Mouse (Mus musculus): ENCODE results near the gene Swi5.

The Swi5 gene

DNA sequence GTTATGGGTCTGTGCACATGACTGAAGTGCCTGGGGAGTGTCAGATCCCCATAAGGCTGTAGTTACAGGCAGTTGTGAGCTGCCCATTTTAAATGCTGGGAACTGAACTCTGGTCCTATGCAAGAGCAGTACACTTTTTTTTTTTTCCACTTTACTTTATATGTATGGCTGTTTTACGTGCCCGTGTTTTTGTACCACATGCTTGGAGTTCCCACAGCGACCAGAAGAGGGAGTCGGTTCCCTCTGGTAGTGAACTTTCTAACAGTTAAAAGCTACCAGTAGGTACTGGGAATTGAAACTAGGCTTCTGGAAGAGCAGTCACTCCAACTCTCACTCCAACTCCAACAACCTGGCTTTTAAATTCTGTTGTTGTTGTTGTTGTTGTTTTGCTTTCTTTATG lies 27.2 kb downstream of the Swi5 start:
- no peak for DNase-seq (ENCODE audit: low spot score in 2 of 2)

DNA sequence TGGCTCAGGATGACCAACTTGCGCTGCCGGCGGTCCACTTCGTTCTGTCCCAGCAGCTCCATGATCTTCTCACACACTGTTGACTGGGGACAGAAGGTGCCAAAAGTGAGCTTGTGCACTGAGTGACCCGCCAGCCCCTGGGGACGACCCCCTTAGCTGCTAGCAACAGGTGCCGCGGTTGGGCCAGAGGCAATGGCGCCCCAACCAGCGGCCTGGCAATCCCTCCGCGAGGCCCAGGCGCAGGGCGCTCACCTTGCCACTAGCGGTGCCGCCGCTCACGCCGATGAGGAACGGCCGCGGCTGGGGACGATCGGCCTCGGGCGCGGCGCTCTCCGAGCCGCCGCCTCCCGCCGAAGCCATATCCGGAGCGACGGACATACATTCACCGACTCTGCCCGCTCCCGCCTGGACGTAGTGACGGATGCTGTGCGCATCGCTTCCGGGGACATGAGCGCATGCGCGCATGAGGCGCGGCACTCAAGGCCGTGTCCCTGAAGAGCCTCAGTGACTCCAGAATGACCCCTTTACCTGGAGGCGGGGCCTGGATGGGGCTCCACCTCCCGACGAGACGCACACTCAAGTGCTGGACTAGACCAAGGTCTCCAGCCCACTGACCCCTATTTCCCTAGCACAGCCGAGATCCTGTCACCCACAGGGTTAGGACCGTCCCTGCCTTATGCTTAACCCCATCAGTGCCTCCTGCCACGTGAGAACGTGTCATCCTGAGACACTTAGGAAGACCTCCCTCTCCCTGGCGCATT lies 28.0 kb downstream of the Swi5 start, which contains the start of gene Uck1:
Gene Uck1, minus strand, starts transcription at position 503 of the 761 bp plus-strand sequence.
- DNase-seq (ENCODE audit: low spot score in 2 of 2), result peak; percentile 85 to 87

DNA sequence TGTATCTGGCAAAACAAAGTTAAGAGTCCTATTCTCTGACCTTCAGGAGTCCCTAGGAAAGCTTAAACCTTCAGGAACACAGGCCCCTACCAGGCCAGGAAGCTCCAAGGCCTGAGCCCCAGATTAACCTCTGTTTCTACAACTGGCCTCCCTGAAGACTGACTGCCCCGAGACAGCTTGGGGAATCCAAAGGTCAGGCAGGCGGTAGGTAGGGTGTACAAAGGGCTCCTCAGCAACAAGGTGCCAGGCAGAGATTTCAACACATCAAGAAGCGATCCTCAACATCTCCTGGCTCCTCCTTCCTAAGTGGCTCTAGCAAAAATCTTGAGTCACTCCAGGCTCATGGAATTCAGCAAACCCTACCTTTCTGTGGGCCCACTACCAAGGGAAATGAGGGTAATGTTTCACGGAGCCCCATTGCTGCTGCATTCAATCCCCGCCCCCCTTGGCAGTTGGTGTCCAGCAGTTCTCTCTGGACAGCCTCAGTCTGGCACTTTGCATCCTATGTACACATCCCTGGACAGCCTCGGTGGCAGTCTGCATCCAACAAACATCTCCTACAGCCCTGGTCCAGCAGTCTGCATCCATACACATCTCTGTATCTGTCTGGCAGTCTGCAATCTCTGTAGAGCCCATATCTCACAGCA lies 28.9 kb downstream of the Swi5 start:
- no peak for DNase-seq (ENCODE audit: low spot score in 2 of 2)

DNA sequence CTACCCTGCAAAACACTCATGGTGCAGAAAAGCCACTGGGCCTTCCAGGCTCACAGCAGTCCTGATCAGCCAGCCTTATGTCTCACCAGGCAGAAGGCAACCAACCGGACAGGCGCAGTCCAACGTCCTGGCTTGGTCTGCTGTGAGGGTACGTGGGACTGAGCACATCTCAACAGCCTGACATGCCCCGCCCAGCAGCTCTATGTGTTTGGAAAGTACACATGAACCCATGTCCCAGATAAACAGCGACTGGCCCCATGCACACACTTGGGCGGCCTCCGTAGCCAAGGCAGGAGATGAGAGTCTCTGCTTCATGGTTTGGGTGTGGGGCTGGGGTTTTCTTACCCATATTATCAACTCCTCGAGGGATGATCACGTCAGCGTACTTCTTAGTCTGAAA lies 31.6 kb downstream of the Swi5 start:
- no peak for DNase-seq (ENCODE audit: low spot score in 2 of 2)

DNA sequence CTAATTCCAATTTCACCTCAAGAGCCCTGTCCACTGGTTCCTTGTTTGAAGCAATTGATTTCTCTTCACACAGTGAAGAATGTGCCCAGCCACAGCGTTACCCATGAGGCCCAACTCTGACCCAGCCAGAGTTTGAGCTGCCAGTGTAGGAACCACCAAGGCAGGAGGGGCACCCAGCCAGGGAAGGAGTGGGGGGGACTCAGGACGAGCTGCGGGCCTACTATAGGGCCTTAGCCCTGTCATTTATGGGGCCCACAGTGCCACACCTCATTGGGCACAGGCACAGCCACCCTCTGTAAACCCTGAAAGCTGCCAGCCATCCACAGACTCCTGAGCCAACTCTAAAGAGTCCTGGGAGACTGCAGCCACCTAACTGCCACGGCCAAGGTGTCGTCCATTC lies 33.3 kb downstream of the Swi5 start:
- no peak for DNase-seq (ENCODE audit: low spot score in 2 of 2)

DNA sequence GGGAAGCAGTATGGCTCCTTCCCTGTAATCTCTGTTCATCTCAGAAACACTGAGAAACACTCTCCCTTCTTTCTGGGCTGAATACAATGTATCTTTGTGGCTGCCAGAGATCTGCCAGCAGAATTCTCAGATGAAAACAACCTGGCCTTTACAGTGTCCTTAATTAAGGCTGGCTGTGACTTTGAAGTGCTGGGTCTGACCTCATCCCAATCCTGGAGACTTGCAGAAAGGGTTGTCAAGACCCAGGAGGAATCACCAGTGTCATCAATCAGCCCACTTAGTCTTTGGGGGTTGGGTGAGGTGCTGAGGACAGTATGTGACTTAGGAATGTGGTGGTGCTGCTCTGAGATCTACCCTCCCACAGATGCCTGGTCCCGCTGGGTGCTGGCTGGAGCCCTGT lies 34.5 kb downstream of the Swi5 start:
- DNase-seq (ENCODE audit: low spot score in 2 of 2), result no peak

DNA sequence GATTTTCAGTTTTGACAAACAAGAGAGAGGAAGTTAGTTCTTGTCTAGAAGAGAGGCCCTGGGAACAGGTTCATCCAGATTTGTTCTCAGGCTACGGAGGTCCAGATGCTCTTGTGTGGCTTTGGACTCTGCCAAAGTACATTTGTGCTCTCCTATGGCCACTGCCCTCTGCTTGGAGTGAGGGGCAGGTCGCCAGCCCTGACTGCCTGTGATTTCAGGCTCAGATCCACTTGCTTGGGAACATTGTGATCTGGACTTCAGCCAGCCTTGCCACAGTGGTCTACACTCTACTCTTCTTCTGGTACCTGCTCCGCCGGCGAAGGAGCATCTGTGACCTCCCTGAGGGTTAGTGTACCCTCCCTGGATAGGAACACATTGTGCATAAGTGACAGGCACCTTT lies 35.2 kb downstream of the Swi5 start:
- DNase-seq (ENCODE audit: low spot score in 2 of 2), result no peak

DNA sequence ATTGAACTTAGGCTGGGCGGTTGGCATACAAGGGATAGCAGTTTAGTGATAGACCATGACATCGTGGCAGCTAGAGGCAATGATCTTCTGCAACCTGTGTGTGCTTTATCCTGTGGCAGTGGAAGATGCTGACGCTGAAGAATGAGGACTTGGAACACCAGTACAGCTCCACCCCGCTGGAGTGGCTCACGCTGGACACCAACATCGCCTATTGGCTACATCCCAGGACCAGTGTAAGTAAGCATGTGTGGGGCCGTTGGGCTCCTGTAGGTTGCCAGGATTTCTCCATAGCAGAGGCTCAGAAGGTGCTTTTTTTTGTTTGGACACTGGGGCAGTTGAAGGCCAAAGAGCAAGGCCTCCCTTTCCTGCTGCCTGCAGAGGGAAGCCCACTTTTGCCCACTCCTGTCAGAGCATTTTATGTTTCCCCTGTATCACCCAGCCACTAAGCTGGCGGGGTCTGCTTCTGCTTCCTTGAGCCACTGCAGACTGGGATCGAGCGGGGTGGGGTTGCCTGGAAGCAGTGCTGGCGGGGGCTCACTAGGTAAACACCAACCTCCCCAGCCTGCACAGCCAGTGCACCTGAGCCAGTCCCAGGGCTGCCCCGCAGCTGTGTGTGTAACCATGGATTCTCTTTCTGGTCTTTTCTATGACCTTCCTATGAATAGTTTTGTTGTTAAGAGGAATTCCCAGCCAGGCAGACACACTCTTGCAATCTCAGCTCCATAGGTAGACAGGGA lies 35.9 kb downstream of the Swi5 start:
- no peak for DNase-seq (ENCODE audit: low spot score in 2 of 2)

GRCm38 (mm10) chr2:32248377-32249361 lies 39.2 kb downstream of the Swi5 start:
- no peak for DNase-seq (ENCODE audit: low spot score in 2 of 2)

DNA sequence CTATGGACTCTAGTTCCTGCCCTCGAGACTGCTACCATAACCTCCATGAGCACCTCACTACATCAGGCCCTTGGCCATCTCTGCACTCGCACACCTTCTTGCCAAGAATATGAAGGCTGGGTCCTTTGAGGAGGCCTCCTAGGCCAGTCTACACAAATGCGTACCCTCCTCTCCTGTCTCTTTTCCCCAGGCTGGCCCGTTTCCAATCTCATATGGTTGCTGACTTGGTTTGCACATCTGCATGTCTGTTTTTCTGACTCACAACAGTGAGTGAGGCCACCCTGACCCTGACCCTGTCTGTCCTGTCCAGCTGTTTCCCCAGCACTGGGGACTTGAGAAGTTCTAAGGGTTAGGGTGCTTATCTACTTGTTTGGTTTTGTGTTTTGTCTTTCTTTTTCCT lies 41.1 kb downstream of the Swi5 start:
- DNase-seq (ENCODE audit: low spot score in 2 of 2), result no peak

GRCm38 (mm10) chr2:32242986-32243385 lies 44.9 kb downstream of the Swi5 start:
- no peak for DNase-seq (ENCODE audit: low spot score in 2 of 2)

GRCm38 (mm10) chr2:32240591-32240990 lies 47.3 kb downstream of the Swi5 start:
- no peak for DNase-seq (ENCODE audit: low spot score in 2 of 2)

GRCm38 (mm10) chr2:32238708-32239435 lies 49.0 kb downstream of the Swi5 start:
- no peak for DNase-seq (ENCODE audit: low spot score in 2 of 2)

- no peak for DNase-seq (ENCODE audit: low spot score in 2 of 2)
Observed at GRCm38 (mm10) chr2:32237571-32237970, 50.3 kb downstream of the Swi5 start.

GRCm38 (mm10) chr2:32236760-32237487 lies 51.0 kb downstream of the Swi5 start:
- DNase-seq (ENCODE audit: low spot score in 2 of 2), result peak in 1 of 2 experiments; percentile 29

DNA sequence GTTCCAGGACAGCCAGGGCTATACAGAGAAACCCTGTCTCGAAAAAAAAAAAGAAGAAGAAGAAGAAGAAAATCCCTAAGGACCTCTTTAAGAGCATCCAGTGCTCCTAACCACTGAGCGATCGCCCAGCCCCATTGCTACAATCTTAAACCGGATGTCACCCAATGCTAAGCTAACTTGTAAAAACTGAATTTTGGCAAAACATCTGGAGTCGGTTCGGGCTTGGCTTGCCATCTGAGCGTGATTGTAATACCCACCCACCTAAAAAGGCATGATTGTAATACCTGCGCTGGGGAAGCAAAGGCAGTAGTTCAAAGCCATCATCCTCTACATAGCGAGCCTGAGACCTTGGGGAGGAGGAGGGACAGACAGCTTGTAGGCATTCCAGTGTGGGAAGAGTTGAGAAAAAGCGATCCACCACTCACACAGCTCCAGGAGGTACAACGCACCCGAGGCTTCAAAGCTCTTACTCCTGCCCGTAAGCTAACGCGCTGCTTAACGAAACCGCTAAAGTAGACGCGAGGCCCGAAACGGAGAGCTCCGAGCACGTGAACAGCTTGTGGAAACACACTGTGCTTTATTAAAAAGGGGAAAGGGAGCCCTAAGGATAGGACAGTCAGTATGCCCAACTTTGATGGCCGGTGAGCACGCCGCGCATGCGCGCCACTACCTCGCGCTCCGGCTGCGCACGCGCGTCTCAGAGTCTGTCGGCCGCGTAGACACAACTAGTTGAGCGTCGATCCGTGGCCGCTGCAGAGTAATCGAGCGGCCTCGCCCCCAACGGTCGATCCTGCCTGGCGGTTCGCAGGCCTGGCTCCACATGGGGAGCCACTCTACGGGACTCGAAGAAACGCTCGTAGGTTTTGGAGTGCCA lies 51.8 kb downstream of the Swi5 start, which contains the start of gene Pomt1:
Gene Pomt1, plus strand, starts transcription at position 705 of the 874 bp plus-strand sequence.
- peak; percentile 86 to 91 for DNase-seq (ENCODE audit: low spot score in 2 of 2)

DNA sequence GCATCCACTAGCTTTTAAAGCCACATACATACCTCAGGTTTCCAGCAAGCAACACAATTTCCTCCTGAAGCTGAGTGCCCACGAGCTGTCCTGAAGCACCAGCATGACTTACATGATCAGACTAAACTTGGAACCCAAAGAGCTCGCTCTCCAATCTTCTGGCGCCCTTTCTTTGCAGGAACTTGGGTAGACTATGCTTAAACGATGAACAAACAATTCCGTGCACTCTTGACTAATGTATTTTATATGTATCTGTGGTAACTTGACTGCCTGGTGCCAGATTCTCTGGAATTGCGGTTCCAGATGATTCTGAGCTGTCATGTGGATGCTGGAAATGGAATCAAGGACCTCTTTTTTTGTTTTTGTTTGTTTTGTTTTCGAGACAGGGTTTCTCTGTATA lies 52.4 kb downstream of the Swi5 start:
- DNase-seq (ENCODE audit: low spot score in 2 of 2), result no peak

All from frontal cortex, postnatal 10 days (tissue).